Mouse (Mus musculus): ENCODE measurements around the gene Ttc26. TPM values are rescaled to one million over a fixed set of nuclear protein-coding genes. Genes with fewer than 3 reads are reported as not detected.

The Ttc26 gene
- polyA plus RNA-seq, 1 experiment from 2014 or later, result 2.3 TPM

Other genes starting within 250 kb of the Ttc26 start
- gene D630045J12Rik, start 127.5 kb upstream of the Ttc26 start, polyA plus RNA-seq (2015; fragmentation: Nextera tagmentation; extraction: Ambion mirVana), result 1.1 and 2.4 TPM in 2 replicates
- 5.1 and 7.1 TPM in 2 replicates for gene Zc3hav1l, start 82.2 kb upstream of the Ttc26 start, polyA plus RNA-seq (2015; fragmentation: Nextera tagmentation; extraction: Ambion mirVana)
- gene Zc3hav1, start 26.9 kb upstream of the Ttc26 start, polyA plus RNA-seq (2015; fragmentation: Nextera tagmentation; extraction: Ambion mirVana), result 7.8 and 10.1 TPM in 2 replicates
- 8.4 and 10.7 TPM in 2 replicates for gene Ubn2, start 52.5 kb downstream of the Ttc26 start, polyA plus RNA-seq (2015; fragmentation: Nextera tagmentation; extraction: Ambion mirVana)
- gene Fmc1, start 152.0 kb downstream of the Ttc26 start, polyA plus RNA-seq (2015; fragmentation: Nextera tagmentation; extraction: Ambion mirVana), result 217 and 292 TPM in 2 replicates
- gene Luc7l2, start 169.9 kb downstream of the Ttc26 start, polyA plus RNA-seq (2015; fragmentation: Nextera tagmentation; extraction: Ambion mirVana), result 26.7 and 29.9 TPM in 2 replicates